13 mouse cellular contexts compared by ENCODE assay signal in genomic region chr13:52013757-52014156, GRCm38 (mm10).
DNase-seq lines count a peak whose midpoint lies in the region; ATAC-seq and TF ChIP-seq lines count a peak whose summit lies in the region.
"Had no signal": no experiment of that assay in that cellular context is flagged by ENCODE, and none has a peak within 500 bp of the region (broad histone marks: within the 10 kb centered on the region; RNA-seq: fewer than 3 reads in every experiment).

No protein-coding gene starts in this region.

- TF ChIP-seq CTCF in hindbrain, postnatal 0 days (IDR thresholded peaks at IDR 0.05; ENCODE audit: low read depth), result no peak

- H3K27ac ChIP-seq in neural tube, embryonic 13.5 days (replicated peaks), result peak overlapping the region; percentile 87; the same call in 1 of the 2 replicates
- no peak overlapping the region for H3K27ac ChIP-seq in hindbrain, postnatal 0 days
- peak overlapping the region; percentile 73 for H3K27ac ChIP-seq in midbrain, embryonic 12.5 days (replicated peaks)

- no peaks in the 10 kb centered on the region for H3K9me3 ChIP-seq in neural tube, embryonic 13.5 days
- no peaks in the 10 kb centered on the region for H3K9me3 ChIP-seq in hindbrain, postnatal 0 days (ENCODE audit: low read length)
- H3K9me3 ChIP-seq in midbrain, embryonic 12.5 days, result 0 out of 2 replicates have a peak, but pooled peaks cover 2% of the 10 kb centered on the region
- H3K9me3 ChIP-seq: embryonic facial prominence, embryonic 12.5 days had no signal

- 53% methylated on average over 2 of the region's 2 CpGs for WGBS in neural tube, embryonic 13.5 days
- 41% methylated on average over 2 of the region's 2 CpGs for whole genome bisulfite sequencing in hindbrain, postnatal 0 days
- 51% methylated on average over 2 of the region's 2 CpGs for WGBS in midbrain, embryonic 12.5 days

- no peak overlapping the region for H3K4me3 ChIP-seq in neural tube, embryonic 13.5 days
- no peak overlapping the region for H3K4me3 ChIP-seq in hindbrain, postnatal 0 days (ENCODE audit: low read length)
- no peak overlapping the region for H3K4me3 ChIP-seq in midbrain, embryonic 12.5 days
- H3K4me3 ChIP-seq: embryonic facial prominence, embryonic 12.5 days had no signal

- H3K4me1 ChIP-seq in neural tube, embryonic 13.5 days (replicated peaks), result peaks cover 46% of the 10 kb centered on the region
- H3K4me1 ChIP-seq in hindbrain, postnatal 0 days (ENCODE audit: insufficient read depth, low read length), result peaks cover 15% of the 10 kb centered on the region; the same call in 1 of the 2 replicates
- peaks cover 30% of the 10 kb centered on the region for H3K4me1 ChIP-seq in midbrain, embryonic 12.5 days

- no peaks in the 10 kb centered on the region for H3K36me3 ChIP-seq in neural tube, embryonic 13.5 days
- no peaks in the 10 kb centered on the region for H3K36me3 ChIP-seq in hindbrain, postnatal 0 days (ENCODE audit: insufficient read depth, low read length)
- no peaks in the 10 kb centered on the region for H3K36me3 ChIP-seq in midbrain, embryonic 12.5 days
- H3K36me3 ChIP-seq: embryonic facial prominence, embryonic 12.5 days had no signal

- intact Hi-C loops in left cerebral cortex, postnatal 25 days (cut with DNase I), result no loop called here

- no peak for DNase-seq in neural tube, embryonic 10.5 days (ENCODE audit: extremely low spot score, low spot score)
- peak; percentile 49 for DNase-seq in hindbrain, postnatal 0 days (ENCODE audit: low spot score)
- DNase-seq in left cerebral cortex, postnatal 25 days (ENCODE audit: low spot score in 2 of 2), result no peak
- no peak for DNase-seq in thymus, postnatal 0 days (ENCODE audit: low spot score)
- DNase-seq in heart, postnatal 4 days, result no peak
- DNase-seq in urinary bladder, postnatal 4 days (ENCODE audit: low spot score in 2 of 2), result no peak
- DNase-seq: cerebellum, adult 9-10 months; heart, postnatal 36 days; kidney, postnatal 4 days; liver, postnatal 0 days had no signal

- peaks cover 3% of the 10 kb centered on the region; the same call in 1 of the 2 replicates for H3K27me3 ChIP-seq in neural tube, embryonic 13.5 days
- H3K27me3 ChIP-seq in hindbrain, postnatal 0 days (ENCODE audit: insufficient read depth, low read length), result no peaks in the 10 kb centered on the region
- peaks cover 40% of the 10 kb centered on the region for H3K27me3 ChIP-seq in midbrain, embryonic 12.5 days
- H3K27me3 ChIP-seq: embryonic facial prominence, embryonic 12.5 days had no signal

- H3K9ac ChIP-seq in neural tube, embryonic 13.5 days, result no peak overlapping the region
- no peak overlapping the region for H3K9ac ChIP-seq in hindbrain, postnatal 0 days (replicated peaks; ENCODE audit: low read length)
- H3K9ac ChIP-seq in midbrain, embryonic 12.5 days (replicated peaks), result no peak overlapping the region
- H3K9ac ChIP-seq: embryonic facial prominence, embryonic 12.5 days; liver, postnatal 0 days had no signal

- ATAC-seq in neural tube, embryonic 13.5 days (ENCODE audit: low read depth), result no peak
- no peak for ATAC-seq in hindbrain, postnatal 0 days
- no peak for ATAC-seq in midbrain, embryonic 12.5 days (ENCODE audit: low FRiP score, low read depth)

- no peak overlapping the region for H3K4me2 ChIP-seq in neural tube, embryonic 13.5 days
- no peak overlapping the region for H3K4me2 ChIP-seq in hindbrain, postnatal 0 days (ENCODE audit: low read depth, low read length)
- H3K4me2 ChIP-seq in midbrain, embryonic 12.5 days (replicated peaks), result no peak overlapping the region
- H3K4me2 ChIP-seq: embryonic facial prominence, embryonic 12.5 days had no signal
